Mouse (Mus musculus) cortical plate, adult 2 months (tissue): ENCODE data around the gene Kif6.

Experiments used
- CTCF ChIP-seq: fragments of 200-500 bp; IDR thresholded peaks from 2 replicates; pipeline ENCODE4 v1.5.1; 2011; ENCODE audit warnings: mild to moderate bottlenecking, control low read depth, low read length; ENCODE audit not compliant: insufficient read depth; ENCODE audit errors: extremely low read depth
- POLR2A ChIP-seq: fragments of 200-500 bp; IDR thresholded peaks from 2 replicates; pipeline ENCODE4 v1.6.1; 2011; ENCODE audit warnings: mild to moderate bottlenecking, low read length, control low read depth; ENCODE audit not compliant: insufficient read depth; ENCODE audit errors: extremely low read depth

GRCm38 (mm10) chr17:49866653-49867215, 251.8 kb downstream of the Kif6 start:
- TF ChIP-seq CTCF (no peak), POLR2A (no peak)
